Mouse (Mus musculus): ENCODE measurements around the gene Ryr2.

The Ryr2 gene

DNA sequence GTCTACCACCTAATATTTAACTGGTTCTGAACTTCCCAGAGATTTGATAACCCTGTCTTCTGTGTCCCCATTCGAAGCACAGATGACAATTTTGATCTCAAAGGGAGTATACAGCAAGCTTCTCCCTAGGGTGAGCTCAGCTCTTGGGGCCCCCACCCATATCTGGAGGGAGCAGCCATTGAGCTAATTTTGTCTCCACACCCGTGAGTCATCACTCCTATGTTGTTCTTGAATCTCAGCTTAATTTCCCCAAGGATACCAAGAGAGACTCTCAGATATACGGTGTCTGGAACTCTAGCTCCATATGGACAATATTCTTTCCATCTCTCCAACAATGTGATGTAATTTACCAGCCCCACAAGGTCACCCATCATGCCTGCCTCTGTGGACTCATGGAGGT, 66.8 kb downstream of the Ryr2 start:
- no peak for DNase-seq (ENCODE audit: low read depth in 1 of 2, low spot score in 2 of 2)

DNA sequence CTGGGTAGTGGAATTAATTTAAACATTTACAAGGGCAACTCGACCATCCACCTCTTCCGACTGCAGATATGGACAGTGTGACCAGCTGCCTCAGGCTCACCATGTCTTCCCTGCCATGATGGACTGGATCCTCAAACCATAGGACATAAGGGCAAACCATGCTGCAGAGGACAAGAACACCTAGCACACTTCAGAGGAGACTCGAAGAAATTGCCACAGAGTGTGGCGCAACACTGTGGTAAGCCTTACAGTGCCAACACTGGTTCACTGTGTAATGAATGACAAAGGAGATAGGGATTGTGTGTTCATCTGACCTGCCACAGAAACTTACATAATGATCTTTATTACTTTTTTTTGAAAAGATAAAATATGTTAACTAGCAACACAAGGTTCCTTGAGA, 68.1 kb downstream of the Ryr2 start:
- no peak for DNase-seq (ENCODE audit: low read depth in 1 of 2, low spot score in 2 of 2)

DNA sequence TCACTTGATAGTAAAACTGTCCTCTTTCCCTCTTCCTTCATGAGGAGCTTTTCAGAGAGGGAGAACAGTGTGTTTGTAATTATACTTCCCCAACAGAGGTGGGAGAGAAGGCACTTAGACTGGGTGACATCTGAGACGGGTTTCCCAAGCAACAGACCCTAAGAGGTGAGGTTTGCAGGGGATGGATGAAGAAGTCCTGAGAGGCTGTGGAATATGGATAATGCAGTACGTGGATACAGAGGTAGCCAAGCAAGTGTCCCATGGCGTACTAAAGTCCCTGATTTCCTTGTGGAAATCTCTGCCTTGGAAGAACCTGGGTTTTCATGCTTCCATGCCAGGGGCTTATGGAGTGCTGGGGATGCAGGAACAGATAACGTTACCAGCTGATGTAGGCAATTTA, 69.5 kb downstream of the Ryr2 start:
- no peak for DNase-seq (ENCODE audit: low read depth in 1 of 2, low spot score in 2 of 2)

DNA sequence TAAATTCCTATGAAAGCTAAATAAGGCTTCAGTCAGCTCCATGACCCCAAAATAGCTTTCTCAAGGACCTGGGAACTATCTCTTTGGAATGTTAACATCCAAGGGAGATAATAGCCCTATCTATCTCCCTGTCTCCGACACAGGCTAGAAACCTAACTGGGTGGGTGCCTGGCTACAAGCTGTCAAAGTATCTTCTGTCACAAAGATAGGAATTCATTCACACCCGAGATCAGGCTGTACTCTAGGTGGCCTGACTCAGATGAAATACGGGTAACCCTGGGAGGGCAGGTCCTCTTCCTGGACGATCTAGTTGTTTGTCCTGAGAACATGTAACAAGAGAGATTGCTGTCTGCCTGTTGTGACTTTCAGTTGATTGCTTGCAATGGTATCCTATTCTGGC, 69.9 kb downstream of the Ryr2 start:
- no peak for DNase-seq (ENCODE audit: low read depth in 1 of 2, low spot score in 2 of 2)

DNA sequence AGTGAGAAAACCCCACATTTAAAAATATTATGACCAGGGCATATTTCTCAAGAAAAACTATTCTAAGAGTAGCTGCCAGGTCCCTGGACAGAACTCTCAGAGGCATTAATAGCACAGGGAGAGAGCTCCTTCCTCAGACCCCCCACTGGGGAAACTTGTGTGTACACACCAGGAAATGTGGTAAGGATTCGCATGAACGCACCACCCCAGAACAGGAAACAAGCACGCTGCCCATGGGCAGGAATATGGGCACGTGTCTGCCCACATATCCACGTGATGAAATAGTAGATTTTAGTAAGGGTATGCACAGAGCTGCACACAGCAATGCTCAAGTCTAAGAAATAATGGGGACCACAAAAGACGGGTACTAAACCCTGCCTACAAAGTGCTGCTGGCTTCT, 72.8 kb downstream of the Ryr2 start:
- DNase-seq (ENCODE audit: low read depth in 1 of 2, low spot score in 2 of 2), result no peak

DNA sequence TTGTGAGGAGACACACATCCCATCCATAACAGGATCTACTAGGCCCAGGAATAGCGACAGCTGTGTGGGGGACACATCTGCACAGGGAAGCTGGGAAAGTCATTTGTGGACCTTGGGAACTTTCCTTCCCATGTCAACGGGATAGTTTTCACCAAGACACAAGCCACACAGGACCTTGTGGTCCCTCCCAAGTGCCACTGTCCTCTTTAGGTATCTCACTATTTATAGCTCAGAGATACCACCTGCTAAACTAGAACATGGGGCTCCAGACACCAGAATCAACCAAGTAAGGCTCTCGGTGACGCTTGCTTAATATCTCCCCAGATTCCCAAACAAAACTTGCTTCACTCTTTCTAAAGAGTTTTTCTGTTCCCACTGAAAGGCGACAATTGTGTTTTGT, 73.5 kb downstream of the Ryr2 start:
- DNase-seq (ENCODE audit: low read depth in 1 of 2, low spot score in 2 of 2), result no peak

DNA sequence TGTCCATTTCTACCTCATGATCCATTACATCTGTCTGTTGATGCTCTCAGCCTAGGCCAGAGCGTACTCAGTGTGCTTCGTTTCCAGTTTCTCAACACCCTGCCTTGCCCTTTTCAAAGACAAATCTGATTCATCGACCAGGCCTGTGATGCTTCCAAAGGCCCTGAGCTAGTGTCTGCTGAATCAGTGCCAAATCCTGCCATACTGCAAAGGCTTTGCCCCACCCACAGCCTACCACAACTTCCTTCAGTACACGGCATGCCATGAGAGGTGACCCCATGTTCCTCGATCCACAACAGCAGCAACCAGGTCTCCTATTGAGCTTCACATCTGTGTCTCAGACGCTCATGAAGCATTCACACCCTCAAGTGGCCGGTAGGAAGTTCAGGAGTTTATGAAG, 76.9 kb downstream of the Ryr2 start:
- no peak for DNase-seq (ENCODE audit: low read depth in 1 of 2, low spot score in 2 of 2)

DNA sequence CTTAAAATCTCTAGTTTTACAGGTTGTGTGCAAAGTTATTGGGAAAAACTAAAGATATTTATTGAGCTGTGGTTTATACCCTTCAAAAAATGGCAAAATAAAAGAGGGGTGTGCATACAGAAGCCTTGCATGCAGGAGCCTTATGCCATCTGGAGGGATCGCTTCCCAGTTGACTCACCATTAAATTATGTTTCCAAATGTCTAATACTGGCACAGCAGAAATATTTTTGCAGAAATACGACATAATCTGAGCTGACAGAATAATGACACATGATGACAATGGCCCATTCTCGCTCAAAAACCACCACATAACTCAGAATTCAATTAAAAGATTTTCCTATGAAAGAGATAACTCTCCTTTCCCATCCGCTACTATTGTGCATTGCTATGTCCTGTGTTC, 77.4 kb downstream of the Ryr2 start:
- no peak for DNase-seq (ENCODE audit: low read depth in 1 of 2, low spot score in 2 of 2)

DNA sequence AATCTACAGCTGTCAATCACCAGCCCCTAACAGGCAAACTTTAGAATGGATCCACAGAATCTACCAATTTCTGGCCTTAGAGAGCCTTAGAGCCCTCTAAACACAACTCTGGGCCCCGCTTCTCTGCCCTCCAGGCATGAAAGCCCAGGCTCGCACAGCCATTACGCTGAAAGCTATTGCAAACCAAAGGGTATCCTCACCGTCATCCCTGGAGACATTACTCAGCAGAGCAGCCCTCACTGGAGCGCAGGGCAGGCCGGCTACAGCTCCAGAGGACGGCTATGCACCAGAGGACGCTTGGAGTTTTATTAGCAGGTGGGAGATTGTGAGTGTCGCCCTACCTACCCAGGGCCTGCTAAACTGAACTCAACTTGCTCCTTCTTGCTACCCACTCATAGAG, 88.7 kb downstream of the Ryr2 start:
- no peak for DNase-seq (ENCODE audit: low read depth in 1 of 2, low spot score in 2 of 2)

DNA sequence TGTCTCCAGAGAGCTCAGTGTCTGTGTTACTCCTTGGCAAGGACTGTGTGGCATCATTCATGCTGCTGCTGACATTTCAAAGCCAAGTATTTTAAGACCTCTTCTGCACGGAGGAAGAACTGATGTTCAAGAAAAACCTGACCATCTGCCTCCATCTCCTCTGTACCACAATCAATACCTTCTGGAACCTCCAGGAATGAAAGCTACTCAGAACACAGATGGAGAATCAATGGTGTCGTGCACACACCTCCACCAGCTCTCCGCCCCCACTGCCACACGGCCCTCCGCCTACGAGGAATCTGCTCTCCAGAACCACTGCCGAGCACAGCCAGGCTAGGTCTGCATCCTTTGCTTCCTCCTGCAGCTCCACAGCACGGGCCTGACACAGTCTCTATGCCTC, 92.8 kb downstream of the Ryr2 start:
- no peak for DNase-seq (ENCODE audit: low read depth in 1 of 2, low spot score in 2 of 2)

DNA sequence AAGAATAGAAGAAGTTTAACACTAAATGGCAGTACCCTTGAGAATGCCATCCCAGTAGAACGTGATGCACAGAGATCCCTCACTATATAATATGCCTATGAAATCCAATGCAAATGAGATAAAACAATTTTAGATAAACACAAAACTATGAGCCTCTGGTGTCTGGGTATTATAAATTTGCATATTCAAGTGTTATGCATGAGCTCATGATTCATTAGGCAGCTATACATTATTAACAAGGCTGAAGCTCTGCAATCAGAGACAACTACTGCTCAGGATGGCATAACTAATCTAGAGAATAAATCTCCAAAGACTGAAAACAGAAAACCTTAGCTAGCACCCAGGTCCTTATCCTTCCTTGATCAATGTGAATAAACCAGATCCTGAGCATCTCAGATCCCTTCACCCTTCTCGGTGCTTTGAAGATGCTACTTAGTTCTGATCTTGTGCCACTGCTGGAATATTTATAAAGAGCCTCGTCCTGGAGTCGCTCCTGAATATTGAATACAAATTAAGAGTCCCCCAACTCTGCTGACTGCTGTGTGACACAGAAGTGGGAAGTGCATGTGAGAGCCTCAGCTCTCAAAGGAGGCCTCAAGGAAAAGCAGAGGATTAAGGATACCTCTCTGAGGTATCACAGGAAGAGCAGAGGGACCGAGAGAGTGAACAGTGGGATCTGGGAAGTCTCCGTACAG, 97.6 kb downstream of the Ryr2 start:
- no peak for DNase-seq (ENCODE audit: low read depth in 1 of 2, low spot score in 2 of 2)

DNA sequence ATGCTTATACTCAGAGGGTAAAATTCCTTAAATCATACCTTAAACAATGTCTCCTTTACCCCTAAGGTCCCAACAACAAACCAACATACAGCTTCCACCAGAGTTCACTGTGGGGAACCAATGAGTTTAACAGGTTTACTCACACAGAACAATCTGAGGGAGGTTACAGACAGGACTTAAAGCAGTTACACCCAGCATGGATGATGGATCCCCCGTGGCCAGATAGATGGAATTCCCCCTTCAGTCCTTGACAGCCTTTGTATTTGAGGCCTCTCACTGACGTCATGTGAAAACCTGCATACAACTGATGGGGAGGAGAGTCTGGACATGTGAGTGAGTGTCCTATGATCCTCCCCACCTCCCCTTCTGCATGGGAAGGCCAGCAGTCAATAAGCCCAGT, 99.2 kb downstream of the Ryr2 start:
- no peak for DNase-seq (ENCODE audit: low read depth in 1 of 2, low spot score in 2 of 2)

DNA sequence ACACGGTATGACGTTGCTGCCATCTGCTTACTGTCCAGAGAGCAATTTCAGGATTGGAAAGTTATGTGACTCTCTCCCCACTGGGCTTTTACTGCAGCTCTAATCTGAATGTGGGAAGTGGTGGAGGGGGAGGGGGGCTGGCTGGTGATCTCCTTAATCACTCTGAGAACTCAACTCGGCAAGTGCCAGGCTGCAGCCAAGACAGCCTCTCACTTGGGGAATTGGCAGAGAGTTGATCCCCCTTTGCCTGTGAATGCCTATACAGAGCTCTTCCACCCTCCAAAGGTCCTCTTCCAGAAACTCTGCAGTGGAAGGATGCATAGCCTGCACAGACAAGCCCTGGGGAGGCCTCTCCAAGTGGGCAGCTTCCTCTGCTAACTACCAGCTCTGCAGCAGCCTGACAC, 104.9 kb downstream of the Ryr2 start:
- DNase-seq (ENCODE audit: low read depth in 1 of 2, low spot score in 2 of 2), result no peak

DNA sequence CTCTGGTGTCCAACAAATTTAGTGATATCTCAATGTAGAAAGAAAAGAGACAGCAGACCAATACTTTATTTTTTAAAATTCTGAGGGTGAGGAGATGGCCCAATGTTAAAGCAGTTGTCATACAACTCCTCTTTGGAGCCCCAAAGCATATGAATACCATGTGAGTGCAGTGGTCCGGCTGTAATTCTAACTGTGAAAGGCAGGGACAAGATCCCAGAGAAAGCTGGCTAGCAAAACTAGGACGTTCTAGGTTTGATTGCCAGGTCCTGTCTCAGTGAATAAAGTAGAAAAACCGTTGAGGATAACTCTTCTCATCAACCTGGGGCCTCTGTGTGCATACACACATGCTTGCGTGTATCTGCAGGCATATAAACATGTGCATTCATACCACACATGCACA, 106.9 kb downstream of the Ryr2 start:
- no peak for DNase-seq (ENCODE audit: low read depth in 1 of 2, low spot score in 2 of 2)

DNA sequence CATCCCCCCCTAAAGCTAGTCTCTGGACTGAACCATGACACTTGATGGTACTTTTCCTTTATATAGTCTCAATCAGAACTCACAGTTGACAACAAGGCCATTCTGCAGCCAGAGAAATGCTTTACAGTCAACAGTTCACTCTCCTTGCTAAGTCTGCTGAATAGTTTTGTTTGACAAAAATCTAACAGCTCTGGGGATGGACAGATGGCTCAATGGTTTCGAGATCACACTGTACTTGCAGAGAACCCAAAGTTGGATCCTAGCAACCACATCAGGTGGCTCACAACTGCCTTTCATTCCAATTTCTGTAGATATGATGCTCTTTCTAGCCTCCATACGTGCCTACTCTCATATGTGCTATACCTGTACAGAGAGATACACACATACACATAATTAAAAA, 109.4 kb downstream of the Ryr2 start:
- DNase-seq (ENCODE audit: low read depth in 1 of 2, low spot score in 2 of 2), result no peak

DNA sequence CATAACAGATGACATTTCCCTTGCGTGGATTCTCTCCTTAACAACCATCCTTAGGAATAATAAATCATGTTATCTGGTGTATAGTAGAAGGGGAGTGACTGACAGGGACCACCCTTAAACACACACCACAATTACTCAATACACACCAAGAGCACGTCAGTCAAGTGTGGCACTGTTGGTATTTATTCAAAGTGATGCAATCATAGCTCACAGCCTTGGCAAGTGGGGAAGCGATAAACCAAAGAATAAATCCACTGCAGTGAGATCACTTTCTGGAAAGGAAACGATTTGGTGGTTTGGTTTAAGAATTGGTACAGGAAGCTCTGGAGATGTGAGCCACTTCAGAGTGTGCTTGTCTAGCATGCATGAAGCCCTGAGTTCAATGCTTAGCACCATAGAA, 119.2 kb downstream of the Ryr2 start:
- no peak for DNase-seq (ENCODE audit: low read depth in 1 of 2, low spot score in 2 of 2)

DNA sequence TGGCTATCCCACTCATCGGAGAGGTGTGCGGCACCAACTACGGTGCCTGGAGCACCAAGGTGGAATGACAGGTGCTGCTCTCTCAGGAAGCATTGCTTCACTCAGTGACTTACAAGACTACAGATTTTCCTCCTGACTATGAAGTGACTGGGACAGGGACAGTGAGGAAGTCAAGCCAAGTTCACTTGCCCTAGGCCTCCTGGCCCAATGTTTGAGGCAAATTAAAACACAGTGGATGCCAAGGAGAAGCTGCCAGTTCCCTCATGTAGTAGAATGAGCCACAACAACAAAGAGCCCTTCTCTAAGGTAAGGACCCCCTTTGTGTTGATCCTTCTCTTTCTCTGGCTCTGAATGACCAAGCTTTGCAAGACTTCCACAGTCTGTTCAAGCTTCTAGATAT, 121.7 kb downstream of the Ryr2 start:
- no peak for DNase-seq (ENCODE audit: low read depth in 1 of 2, low spot score in 2 of 2)

DNA sequence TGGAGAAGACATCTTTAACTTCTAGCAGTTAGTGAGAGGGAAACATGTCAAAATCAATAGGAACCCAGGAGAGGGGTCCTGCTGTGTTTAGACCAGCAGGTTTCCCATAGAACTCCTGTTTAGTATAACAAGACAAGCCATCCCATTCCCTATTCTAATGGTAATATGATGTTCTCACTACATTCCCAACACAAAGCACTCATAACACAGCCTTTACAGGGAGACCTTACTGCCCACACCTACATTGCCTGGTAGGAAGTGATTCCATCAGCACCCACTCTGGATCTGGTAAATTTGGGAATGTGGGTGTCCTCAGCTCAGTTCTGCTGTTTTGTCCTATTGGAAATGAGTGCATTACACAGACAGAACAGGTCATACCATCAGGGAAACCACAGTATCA, 127.7 kb downstream of the Ryr2 start:
- DNase-seq (ENCODE audit: low read depth in 1 of 2, low spot score in 2 of 2), result no peak

DNA sequence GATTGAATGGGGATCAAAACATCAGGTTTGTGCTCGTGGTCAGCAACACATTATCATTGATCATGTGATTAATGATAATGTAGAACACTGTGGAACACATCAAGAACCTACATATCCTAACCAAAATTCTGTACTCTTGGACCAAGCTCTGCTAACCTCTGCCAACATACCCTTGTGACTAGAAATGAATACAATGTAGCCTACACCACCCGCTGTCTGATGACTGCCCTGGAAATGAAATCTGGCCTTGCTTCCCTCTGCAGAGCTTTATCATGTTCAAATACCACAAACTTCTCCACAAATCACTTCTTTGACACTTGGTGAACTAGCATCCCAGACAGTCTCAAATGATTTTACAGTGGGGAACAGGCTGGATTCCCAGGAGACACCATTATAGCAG, 128.4 kb downstream of the Ryr2 start:
- DNase-seq (ENCODE audit: low read depth in 1 of 2, low spot score in 2 of 2), result no peak

DNA sequence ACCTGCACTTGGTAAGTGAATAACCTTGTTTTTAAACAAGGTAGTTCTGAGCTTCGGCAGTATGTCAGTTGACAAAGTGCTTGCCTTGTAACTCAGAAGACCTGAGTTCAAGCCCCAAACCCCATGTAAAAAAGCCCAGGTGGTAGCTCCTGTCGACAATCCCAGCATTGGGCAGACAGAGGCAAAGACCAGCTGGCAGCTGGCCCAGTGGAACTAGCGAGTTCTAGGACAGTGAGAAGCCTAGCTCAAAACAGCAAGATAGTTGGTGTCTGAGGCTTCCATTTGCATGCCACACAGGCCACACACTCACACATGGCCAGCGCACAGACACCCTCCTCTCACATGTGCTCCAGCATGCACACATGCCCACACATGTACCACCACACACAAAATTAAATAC, 129.1 kb downstream of the Ryr2 start:
- DNase-seq (ENCODE audit: low read depth in 1 of 2, low spot score in 2 of 2), result no peak

DNA sequence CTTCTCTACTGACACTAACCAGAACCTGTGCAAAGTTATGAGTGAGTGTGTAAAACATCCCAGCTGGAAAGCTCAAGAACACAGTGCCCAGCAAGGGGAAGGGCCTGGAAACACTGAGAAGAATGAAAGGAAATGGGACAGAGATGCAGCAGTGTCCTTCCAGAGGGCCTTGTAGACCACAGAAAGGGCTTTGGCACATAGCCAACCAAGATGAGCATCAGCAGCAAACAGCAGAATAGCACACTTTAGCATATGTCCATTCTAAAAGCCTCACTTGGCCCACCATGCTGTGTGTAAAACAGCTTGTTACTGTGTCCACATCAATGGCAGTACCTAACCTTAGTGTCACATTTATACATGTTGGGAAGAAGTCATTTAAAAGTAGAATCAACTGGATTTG, 142.4 kb downstream of the Ryr2 start:
- DNase-seq (ENCODE audit: low read depth in 1 of 2, low spot score in 2 of 2), result no peak

DNA sequence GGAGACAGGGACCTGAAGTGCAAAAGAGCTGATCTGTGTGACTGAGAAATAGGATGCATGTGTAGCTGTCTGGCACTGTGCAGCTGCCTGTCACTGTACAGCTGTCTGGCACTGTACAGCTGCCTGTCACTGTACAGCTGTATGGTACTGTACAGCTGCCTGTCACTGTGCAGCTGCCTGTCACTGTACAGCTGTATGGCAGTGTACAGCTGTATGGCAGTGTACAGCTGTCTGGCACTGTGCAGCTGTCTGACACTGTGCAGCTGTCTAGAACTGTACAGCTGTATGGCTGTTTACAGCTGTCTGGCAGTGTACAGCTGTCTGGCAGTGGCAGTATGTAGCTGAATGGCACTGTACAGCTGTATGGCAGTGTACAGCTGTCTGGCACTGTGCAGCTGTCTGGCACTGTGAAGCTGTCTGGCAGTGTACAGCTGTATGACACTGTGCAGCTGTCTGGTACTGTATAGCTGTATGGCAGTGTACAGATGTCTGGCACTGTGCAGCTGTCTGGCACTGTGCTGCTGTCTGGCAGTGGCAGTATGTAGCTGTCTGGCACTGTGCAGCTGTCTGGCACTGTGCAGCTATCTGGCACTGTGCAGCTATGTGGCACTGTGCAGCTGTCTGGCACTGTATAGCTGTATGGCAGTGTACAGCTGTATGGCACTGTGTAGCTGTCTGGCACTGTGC, 147.1 kb downstream of the Ryr2 start:
- no peak for DNase-seq (ENCODE audit: low read depth in 1 of 2, low spot score in 2 of 2)

DNA sequence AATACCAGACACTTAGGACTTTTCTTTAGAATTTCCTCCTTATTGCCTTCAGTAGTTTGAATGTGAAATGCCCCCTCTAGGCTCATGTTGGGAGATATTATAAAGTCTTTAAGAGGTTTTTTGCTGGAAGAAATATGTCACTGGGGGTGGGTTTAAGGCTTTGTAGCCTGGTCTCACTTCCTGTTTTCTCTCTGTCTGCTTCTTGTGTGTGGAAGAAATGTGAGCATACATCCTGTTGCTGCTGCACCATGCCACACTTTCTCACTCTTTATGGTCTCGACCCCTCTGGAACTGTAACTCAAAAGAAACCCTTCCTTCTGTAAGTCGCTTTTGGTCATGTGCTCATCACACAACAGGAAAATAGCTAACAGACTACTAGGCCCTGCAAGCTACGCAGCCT, 147.9 kb downstream of the Ryr2 start:
- DNase-seq (ENCODE audit: low read depth in 1 of 2, low spot score in 2 of 2), result no peak
